Mouse (Mus musculus) urinary bladder, postnatal 4 days (tissue): ENCODE results near the gene Inhbe.

Experiments used
- DNase-seq, 2 experiments: peaks; one replicate each; pipeline ENCODE4 v3.0.0; 2021 to 2022; ENCODE audit warnings: low spot score in 2 of 2

Gene Inhbe

GRCm38 (mm10) chr10:127343029-127343428 is 11.2 kb downstream of the Inhbe start:
- no peak for DNase-seq

GRCm38 (mm10) chr10:127341891-127342639 is 12.1 kb downstream of the Inhbe start, which contains the start of gene Gli1:
TSS of gene Gli1 (minus strand) at chr10:127341974.
- peak; percentile 75 to 92 for DNase-seq

- DNase-seq: no peak
Measured at GRCm38 (mm10) chr10:127341360-127341690, 12.9 kb downstream of the Inhbe start.

GRCm38 (mm10) chr10:127340577-127341359 is 13.4 kb downstream of the Inhbe start:
- DNase-seq: no peak

GRCm38 (mm10) chr10:127339683-127340576 is 14.3 kb downstream of the Inhbe start:
- peak in 1 of 2 experiments; percentile 68 for DNase-seq

GRCm38 (mm10) chr10:127338930-127339682 is 15.1 kb downstream of the Inhbe start:
- DNase-seq: peak; percentile 76 to 87

- no peak for DNase-seq
Measured at GRCm38 (mm10) chr10:127337536-127338099, 16.6 kb downstream of the Inhbe start.

GRCm38 (mm10) chr10:127336952-127337351 is 17.3 kb downstream of the Inhbe start:
- DNase-seq: no peak

GRCm38 (mm10) chr10:127335271-127335670 is 18.9 kb downstream of the Inhbe start:
- DNase-seq: no peak

- DNase-seq: no peak
Measured at GRCm38 (mm10) chr10:127333152-127333551, 21.1 kb downstream of the Inhbe start.

GRCm38 (mm10) chr10:127332211-127332874 is 21.9 kb downstream of the Inhbe start:
- DNase-seq: no peak

GRCm38 (mm10) chr10:127330212-127330611 is 24.0 kb downstream of the Inhbe start:
- no peak for DNase-seq

GRCm38 (mm10) chr10:127327461-127328145 is 26.6 kb downstream of the Inhbe start:
- DNase-seq: no peak

- no peak for DNase-seq
Measured at GRCm38 (mm10) chr10:127326828-127327227, 27.4 kb downstream of the Inhbe start.

- DNase-seq: no peak
Measured at GRCm38 (mm10) chr10:127326017-127326801, 28.0 kb downstream of the Inhbe start.

GRCm38 (mm10) chr10:127325454-127326016 is 28.7 kb downstream of the Inhbe start:
- no peak for DNase-seq

- DNase-seq: no peak
Measured at GRCm38 (mm10) chr10:127324495-127324894, 29.7 kb downstream of the Inhbe start.

- DNase-seq: no peak
Measured at GRCm38 (mm10) chr10:127323131-127323855, 30.9 kb downstream of the Inhbe start.
